Mouse (Mus musculus): ENCODE measurements around the gene Dydc2. TPM values are rescaled to one million over a fixed set of nuclear protein-coding genes. Genes with fewer than 3 reads are reported as not detected.

Gene Dydc2
- total RNA-seq, 1 experiment from 2014 or later = not detected

DNA sequence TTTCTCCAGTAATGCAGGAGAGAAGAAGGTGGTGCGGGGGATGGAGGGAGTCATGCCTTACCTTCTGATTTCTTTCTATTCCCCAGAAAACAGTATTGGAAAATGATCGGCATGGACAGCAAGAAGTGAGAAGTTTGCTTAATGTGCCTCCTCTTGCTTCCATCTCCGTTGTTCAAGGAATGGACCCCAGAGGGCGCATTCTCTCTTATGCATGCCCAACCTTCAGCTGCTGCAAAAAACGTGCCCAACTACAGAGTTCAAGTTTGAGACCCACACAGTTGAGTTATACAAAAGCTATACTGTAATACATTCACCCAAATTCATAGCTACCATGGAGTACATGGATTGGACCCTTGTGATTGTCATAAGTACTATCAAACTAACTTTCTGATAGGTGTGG is 16.5 kb downstream of the Dydc2 start:
- ATAC-seq (replicated peaks; ENCODE audit: insufficient number of reproducible peaks, low FRiP score, low TSS enrichment, poor library complexity, severe bottlenecking) = no peak

DNA sequence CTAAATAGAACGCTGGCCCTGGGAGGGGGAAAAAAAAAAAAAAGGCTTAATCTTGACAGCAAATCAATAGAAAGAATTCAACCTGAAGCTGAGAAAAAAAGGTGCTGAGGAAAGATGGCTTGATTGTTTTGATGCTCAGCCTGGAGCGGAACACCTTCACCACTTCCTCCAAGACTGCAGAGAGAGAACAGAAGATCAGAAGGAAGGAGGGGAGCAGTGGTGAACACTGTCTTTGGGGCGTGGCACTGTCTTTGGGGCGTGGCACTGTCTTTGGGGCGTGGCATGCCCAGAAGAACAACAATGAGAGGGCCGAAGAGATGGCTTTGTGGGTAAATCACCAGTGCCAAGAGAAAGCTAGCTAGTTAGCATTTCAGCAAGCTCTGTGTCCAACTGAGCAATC is 18.5 kb downstream of the Dydc2 start:
- no peak for ATAC-seq (replicated peaks; ENCODE audit: insufficient number of reproducible peaks, low FRiP score, low TSS enrichment, poor library complexity, severe bottlenecking)

DNA sequence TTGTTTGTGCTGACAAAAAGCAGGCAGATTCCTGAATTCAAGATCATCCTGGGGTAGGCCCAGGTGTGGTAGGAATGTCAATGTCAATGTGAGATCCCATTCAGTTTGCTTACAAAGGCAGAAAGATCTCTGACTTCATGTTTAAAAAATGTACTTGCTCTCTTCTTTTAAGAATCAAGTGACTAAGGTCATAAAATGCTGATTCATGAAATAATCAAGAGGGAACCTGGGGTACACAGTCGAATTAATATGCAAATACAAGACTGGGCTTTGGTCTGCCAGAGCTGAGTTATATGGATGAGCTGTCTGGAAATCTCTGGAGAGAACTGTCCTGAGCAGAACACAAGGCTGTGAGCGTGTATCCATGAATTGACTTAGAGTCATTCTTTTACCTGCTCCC is 21.6 kb downstream of the Dydc2 start:
- no peak for ATAC-seq (replicated peaks; ENCODE audit: insufficient number of reproducible peaks, low FRiP score, low TSS enrichment, poor library complexity, severe bottlenecking)

DNA sequence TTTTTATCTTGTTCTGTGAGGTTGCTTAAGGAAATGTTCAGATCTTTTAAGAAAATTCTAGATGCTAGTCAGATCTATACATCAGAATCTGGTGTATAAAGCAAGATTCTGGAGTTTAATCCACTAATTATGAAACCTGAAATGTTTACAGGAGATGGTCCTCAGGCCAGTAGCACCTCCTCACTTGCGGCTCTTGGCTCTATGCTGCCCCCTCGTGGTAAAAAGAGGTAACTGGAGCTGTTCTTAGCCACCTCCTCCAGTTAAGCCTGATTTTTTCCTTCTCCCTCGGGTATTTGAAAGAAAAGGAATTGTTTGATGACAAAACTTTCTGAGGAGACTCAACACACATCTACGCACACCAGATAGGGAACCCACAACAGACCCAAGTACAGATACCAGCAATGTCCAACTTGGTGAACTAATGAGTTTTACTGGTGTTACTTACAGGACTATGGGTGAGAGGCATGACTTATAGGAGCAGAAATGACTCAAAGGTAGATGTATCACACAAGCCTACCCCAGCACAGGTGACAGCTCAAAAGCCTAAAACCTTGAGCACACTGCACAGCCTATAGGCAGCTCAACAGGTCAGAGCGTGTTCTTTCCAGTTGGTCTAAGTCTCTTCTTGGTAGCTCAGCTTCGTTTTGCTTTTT is 33.7 kb downstream of the Dydc2 start:
- ATAC-seq (replicated peaks; ENCODE audit: insufficient number of reproducible peaks, low FRiP score, low TSS enrichment, poor library complexity, severe bottlenecking) = peak; percentile 71

DNA sequence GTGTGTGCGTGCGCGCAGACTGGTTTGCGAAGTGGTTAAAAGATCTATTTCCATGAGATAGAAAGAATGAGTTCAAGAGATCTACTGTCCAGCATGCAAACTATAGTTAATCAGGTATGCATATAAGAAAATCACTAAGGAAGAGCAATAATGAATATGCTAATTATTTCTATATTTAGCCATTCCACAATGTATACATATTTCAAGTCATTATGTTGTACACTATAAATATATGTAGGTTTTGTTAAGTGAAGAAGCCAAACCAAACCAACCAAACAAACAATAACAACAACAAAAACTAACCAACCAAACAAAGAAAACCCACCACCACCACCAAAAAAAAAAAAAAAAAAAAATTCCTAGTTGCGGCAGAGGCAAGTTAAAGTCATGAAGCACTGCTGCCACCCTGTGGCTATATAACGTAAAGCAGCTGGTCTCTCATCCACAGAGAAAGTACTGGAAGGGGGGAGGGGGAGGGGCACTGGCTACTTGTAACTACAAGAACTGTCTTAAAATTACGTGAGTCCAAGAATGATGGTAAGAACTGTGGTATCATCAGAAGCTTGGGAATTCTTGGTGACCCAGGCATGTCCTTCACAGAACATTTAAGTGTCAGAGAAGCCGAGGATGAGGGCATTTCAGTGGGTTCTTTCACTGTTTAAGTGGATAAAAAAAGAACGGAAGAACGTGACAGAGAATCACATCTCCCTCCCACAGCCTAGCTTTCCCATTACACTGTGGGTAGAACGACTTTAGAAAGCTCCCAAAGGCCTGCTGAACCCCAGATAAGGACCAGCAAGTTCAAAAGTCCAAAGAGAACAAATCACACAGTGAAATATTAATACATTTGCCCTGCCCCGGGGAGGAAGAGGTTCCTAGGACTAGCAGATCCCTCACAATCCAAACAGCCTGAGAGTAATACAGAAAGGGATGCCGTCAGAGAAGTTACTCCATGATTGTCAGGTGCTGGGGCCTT is 35.6 kb downstream of the Dydc2 start:
- ATAC-seq (replicated peaks; ENCODE audit: insufficient number of reproducible peaks, low FRiP score, low TSS enrichment, poor library complexity, severe bottlenecking) = peak; percentile 59

DNA sequence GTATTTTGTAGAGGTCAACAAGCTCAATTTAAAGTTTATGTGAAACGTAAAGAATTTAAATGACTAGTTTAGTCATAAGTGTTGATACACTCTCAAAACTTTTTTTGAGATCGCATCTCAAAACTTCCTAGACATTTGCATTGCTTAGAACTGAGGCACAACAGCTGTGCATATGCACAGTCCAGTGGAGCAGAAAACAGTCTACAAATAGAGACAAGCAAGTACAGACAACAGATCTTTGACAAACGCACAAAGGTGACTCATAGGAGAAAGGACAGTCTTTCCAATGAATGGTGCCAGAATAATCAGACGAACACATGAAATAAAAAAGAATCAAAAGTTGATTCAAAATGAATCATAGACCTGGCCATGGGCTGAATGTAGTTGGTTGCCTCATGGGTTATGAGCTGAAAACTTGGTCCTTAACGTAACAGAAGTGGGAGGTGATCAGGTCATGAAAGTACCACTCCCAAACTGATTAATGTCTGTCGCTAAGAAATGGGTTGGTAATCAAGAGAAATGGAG is 38.0 kb downstream of the Dydc2 start:
- no peak for ATAC-seq (replicated peaks; ENCODE audit: insufficient number of reproducible peaks, low FRiP score, low TSS enrichment, poor library complexity, severe bottlenecking)

DNA sequence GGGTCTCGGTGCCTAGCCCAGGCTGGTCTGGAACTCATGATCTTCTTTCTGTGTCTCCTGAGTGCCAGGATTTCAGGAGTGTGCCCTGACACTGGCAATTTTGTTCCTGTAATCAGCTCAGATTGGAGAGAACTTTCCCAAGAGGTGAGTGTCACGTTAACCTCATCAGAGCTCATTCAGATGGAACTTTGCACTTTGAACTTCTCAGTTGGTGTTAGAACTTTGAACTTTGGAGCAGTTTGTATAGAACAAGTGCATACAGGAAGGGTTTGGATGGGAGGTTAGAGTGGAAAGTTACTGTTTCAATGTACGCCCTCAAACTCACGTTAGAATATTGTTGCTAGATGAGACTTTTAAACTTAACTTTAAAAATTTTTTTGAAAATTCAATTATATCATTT is 39.7 kb downstream of the Dydc2 start:
- no peak for ATAC-seq (replicated peaks; ENCODE audit: insufficient number of reproducible peaks, low FRiP score, low TSS enrichment, poor library complexity, severe bottlenecking)

DNA sequence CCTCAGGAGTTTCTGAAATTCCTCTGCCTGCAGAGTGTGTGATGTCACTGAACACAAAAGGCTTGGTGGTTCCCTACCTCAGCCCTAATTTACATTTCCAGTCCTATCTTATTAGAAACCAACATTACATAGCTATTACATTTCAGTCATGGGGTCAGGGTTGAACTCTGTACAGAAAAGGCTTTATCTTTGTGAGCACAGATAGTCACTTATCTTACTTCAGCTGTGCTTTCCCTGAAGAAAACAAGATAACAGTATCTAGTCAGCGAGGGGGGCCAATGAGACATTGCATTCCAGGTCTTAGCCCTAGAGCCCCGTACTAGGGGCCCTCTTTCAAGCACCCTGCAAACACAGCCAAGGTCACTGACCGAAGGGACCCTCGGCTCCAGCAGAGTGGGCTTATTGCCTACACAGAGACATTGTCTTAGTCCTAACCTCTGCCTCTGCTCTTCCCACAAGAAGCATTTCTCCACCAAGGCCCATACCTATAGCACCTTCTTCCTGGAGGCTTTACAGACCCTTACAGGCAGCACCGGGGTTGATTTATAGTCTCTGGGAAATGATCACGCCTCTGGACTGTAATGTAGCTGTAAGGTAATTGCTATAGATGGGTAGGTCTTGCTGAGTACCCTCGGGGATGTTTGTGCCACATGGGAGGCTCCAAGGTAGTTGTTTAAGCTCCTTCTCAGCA is 43.3 kb downstream of the Dydc2 start:
- ATAC-seq (replicated peaks; ENCODE audit: insufficient number of reproducible peaks, low FRiP score, low TSS enrichment, poor library complexity, severe bottlenecking) = no peak

DNA sequence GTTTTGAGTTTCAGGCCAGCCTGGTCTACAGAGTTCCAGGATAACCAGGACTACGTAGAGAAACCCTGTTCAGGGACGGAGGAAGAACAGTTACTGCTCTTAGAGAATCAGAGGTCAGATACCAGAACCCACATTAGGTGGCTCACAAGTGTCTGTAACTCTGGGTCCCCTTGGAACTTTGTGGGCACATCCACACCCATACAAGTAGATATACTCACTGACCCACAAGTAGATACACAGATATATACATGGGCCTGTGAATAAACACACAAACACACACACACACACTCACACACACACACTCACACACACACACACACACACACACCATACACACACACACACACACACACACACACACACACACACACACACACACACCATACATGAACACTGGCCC is 43.9 kb downstream of the Dydc2 start:
- ATAC-seq (replicated peaks; ENCODE audit: insufficient number of reproducible peaks, low FRiP score, low TSS enrichment, poor library complexity, severe bottlenecking) = no peak

DNA sequence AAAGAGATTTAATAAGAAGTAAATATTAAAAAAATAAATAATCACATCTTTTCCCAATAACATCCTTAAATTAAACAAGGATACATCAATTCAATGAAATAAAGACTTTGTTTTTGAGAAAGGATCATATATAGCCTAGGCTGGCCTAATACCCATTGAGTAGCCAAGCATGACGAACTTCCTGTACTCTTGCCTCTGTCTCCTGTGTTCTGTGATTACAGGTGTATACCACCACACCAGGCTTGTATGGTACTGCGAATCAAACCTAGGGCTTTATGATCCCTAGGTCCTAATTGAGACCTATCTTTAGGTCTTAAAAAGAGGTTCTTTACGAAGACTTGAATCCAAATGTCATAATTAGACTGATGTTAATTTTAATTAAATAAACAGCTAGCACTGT is 47.8 kb downstream of the Dydc2 start:
- ATAC-seq (replicated peaks; ENCODE audit: insufficient number of reproducible peaks, low FRiP score, low TSS enrichment, poor library complexity, severe bottlenecking) = no peak

DNA sequence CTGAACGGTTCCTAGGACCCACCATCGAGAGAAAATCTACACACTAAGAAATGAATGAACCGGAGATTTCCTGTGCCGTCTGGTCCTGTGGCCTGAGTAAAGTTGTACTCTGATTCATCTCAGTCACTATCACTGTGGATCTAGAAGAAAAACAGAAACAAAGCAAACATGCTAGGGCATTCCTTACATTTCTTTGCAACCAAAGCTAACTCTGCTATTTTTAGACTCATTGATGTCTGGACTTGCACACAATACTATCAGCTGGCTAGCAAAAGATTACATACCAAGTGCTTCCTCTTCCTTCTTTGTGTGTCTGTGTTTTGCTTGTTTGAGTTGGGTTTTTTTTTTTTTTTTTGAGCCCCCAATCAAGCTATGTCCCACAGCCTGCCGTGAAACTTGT is 51.5 kb downstream of the Dydc2 start:
- ATAC-seq (replicated peaks; ENCODE audit: insufficient number of reproducible peaks, low FRiP score, low TSS enrichment, poor library complexity, severe bottlenecking) = no peak

DNA sequence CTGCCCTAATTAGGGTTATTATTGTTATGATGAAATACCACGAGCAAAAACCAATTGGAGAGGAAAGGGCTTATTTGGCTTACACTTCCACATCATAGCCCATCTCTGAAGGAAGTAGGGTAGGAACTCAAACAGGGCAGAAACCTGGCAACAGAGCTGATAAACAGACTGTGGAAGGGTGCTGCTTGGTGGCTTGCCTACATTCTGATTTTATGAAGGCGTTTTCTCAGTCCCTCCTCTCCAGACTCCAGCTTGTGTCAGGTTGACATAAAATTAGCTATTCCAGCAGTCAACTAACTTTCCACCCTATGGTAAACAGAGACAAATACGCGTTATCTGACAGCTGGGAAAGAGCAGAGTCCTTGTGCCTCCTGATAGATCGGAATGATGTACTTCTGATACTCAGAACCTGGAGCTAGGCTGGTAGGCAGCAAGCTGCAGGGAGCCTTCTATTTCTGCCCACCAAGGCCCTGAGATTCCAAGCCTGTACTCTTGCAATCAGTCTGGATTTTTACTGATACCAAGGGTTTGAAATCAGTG is 54.2 kb downstream of the Dydc2 start:
- no peak for ATAC-seq (replicated peaks; ENCODE audit: insufficient number of reproducible peaks, low FRiP score, low TSS enrichment, poor library complexity, severe bottlenecking)

DNA sequence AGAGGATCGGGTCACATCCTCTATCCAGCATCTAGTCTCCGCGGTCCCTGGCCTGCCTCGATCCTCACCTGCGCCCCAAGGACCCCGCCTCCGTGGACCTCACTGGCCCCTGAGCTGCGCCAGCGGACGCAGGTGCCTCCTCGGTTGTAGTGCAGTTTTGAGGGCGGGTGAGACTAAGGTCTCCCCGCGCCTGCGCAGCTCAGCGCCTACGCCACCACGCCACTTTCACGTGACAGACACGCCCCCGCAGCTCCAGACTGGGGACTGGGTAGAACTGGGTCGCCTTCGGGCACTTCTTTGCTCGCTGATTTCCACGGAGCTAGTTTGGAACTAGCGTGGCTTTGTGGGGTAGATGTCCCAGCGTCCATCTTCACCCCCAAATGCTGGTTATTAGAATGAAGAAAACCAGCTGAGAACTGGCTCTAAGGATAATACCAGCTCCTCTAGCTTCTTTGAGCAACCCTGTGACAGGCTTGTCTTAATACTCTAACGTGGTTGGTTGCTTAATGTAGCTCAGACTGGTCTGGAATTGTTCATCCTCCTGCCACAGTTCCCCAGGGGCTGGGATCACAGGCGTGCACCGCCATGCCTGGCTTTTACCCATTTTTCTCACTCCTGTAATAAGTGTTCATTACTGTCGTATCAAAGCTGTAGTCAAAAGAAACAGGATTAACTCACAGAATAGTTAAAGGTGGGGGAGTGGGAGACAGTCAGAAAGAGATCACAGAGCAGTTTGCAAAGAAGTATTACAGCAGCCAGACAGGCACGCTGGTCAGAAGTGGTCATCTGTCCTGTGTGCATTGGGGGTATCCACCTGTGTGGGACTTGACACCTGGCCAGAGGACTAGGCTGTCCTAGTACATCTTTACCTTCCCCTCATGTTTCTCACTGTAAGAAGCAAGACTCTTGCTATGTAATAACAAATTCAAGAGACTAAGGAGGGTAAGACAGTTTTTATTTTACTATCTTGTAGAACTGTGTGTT is 55.1 kb downstream of the Dydc2 start, which contains the start of gene Fam213a:
Gene Fam213a (minus strand): TSS at position 159 of the 984 bp plus-strand sequence.
- ATAC-seq (replicated peaks; ENCODE audit: insufficient number of reproducible peaks, low FRiP score, low TSS enrichment, poor library complexity, severe bottlenecking) = peak; percentile 84

DNA sequence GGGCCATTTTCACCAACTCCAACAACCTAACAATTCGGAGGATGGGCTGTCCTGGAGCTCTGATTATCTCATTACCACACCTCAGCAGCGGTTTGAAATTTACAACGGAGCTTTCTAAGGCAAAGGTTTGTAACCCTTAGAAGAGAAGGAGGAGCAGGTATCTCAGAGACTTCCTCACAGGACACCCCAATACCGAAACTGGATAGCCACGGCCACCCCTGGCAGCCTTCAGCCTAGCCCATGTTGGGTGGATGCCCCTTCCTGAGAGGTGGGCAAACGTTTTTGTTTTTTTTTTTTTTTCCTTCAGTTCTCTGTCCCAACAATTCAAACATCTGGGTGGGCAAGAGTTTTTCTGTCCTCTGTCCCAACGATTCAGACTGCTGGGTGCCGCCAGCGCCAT is 55.9 kb downstream of the Dydc2 start:
- ATAC-seq (replicated peaks; ENCODE audit: insufficient number of reproducible peaks, low FRiP score, low TSS enrichment, poor library complexity, severe bottlenecking) = no peak

DNA sequence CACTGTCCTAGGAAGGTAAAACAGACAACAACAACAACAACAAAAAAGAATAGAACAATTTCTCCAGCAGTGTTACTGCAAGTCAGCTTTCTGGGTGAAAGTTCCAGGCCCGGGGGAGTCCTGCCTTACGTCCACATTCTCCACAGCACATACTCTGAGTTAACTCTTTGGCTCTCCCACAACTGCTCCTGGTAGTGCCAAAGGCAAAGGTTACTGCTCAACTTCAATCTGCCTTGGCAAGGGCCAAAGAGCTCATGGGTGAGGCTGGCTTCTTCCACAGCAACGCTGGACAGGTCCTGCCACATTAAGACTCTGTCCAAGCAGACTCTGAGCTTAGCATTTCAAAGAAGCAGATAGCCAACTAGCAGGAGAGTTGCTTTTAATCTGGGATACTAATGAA is 57.1 kb downstream of the Dydc2 start:
- ATAC-seq (replicated peaks; ENCODE audit: insufficient number of reproducible peaks, low FRiP score, low TSS enrichment, poor library complexity, severe bottlenecking) = no peak

DNA sequence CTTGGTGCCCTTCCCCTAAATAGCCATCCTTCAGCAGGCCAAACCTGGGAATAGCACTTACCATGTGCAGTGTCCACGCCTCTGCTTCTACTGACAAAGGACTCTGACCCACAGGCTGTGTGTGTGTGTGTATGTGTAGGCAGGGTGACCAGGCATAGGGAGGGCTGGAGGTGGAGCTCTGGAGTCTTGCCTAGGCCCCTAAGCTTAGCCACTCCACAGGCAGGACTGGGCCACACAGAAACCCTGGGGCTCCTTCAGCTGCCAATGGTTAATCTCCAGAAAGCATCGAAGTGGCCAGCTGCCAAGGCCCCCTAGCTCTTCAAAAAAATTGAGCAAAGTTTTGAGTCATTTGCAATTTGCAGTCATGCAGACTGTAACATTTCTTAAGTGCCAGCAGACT is 60.9 kb downstream of the Dydc2 start:
- 0 out of 2 replicates have a peak, but pooled peaks have one; percentile 20 for ATAC-seq (replicated peaks; ENCODE audit: insufficient number of reproducible peaks, low FRiP score, low TSS enrichment, poor library complexity, severe bottlenecking)

DNA sequence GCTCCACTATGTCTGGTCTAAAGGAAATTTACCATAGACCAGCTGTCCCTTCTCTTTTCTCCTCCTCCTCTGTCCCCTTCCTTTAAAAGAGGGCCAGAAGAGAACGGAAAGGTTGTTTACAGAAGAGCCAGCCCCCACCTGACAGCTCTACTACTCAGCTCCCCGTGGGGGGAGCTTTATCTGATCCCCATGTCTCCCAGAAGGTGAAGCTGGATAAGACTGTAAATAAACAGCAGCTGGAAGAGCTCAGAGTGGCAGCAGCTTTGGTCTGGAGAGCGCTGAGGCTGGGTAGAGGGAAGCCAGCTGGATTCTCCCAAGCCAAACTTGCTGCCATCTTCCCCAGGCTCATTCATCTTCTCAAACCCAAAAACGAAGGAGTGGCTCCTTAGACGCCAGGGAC is 61.4 kb downstream of the Dydc2 start:
- ATAC-seq (replicated peaks; ENCODE audit: insufficient number of reproducible peaks, low FRiP score, low TSS enrichment, poor library complexity, severe bottlenecking) = no peak

DNA sequence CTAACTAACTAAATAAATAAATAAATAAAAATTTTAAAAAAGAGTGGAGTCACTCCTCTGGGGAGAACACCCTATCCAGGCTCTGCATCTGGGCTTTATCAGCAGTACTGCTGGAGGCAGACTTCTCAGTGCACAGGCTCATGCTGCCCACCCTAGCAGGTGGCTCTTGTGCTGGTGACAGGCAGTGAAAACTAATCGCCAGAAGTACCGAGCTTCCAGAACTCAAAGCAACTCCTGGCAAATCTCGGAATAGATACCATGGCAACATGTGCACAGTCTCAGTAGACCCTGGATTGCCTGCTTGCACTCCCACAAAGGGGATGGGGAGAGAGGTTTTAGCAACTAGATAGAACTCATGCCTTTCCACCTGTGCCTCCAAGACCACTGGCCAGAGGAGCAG is 62.1 kb downstream of the Dydc2 start:
- ATAC-seq (replicated peaks; ENCODE audit: insufficient number of reproducible peaks, low FRiP score, low TSS enrichment, poor library complexity, severe bottlenecking) = no peak
